Mouse (Mus musculus): ENCODE results near the gene Nol10.

Gene Nol10

GRCm38 (mm10) chr12:17348048-17349036 is at the start of gene Nol10:
Nol10 (plus strand) TSS chr12:17348458.
- peak; percentile 92 for DNase-seq (ENCODE audit: low read depth, low spot score)

- DNase-seq (ENCODE audit: low read depth, low spot score) = no peak
Observed at GRCm38 (mm10) chr12:17299902-17300301, 48.4 kb upstream of the Nol10 start.

- no peak for DNase-seq (ENCODE audit: low read depth, low spot score)
Observed at GRCm38 (mm10) chr12:17305445-17305844, 42.8 kb upstream of the Nol10 start.

- DNase-seq (ENCODE audit: low read depth, low spot score) = no peak
Observed at GRCm38 (mm10) chr12:17308246-17308645, 40.0 kb upstream of the Nol10 start.

- DNase-seq (ENCODE audit: low read depth, low spot score) = no peak
Observed at GRCm38 (mm10) chr12:17310852-17311839, 37.1 kb upstream of the Nol10 start.

GRCm38 (mm10) chr12:17316096-17316495 is 32.2 kb upstream of the Nol10 start:
- DNase-seq (ENCODE audit: low read depth, low spot score) = no peak

- DNase-seq (ENCODE audit: low read depth, low spot score) = no peak
Observed at GRCm38 (mm10) chr12:17317970-17318369, 30.3 kb upstream of the Nol10 start.

- no peak for DNase-seq (ENCODE audit: low read depth, low spot score)
Observed at GRCm38 (mm10) chr12:17318453-17318852, 29.8 kb upstream of the Nol10 start.

GRCm38 (mm10) chr12:17324549-17325470 is 23.4 kb upstream of the Nol10 start:
- DNase-seq (ENCODE audit: low read depth, low spot score) = peak; percentile 32

- DNase-seq (ENCODE audit: low read depth, low spot score) = no peak
Observed at GRCm38 (mm10) chr12:17329259-17329658, 19.0 kb upstream of the Nol10 start, which contains the start of gene Atp6v1c2. Atp6v1c2 (minus strand) TSS chr12:17329359.

- no peak for DNase-seq (ENCODE audit: low read depth, low spot score)
Observed at GRCm38 (mm10) chr12:17333459-17333858, 14.8 kb upstream of the Nol10 start.

GRCm38 (mm10) chr12:17338338-17338737 is 9.9 kb upstream of the Nol10 start:
- DNase-seq (ENCODE audit: low read depth, low spot score) = no peak

- peak; percentile 8 for DNase-seq (ENCODE audit: low read depth, low spot score)
Observed at GRCm38 (mm10) chr12:17339114-17339905, 8.9 kb upstream of the Nol10 start.

GRCm38 (mm10) chr12:17347327-17348047 is 771 bp upstream of the Nol10 start:
- no peak for DNase-seq (ENCODE audit: low read depth, low spot score)

- DNase-seq (ENCODE audit: low read depth, low spot score) = no peak
Observed at GRCm38 (mm10) chr12:17350106-17350505, 1.8 kb downstream of the Nol10 start.

GRCm38 (mm10) chr12:17356853-17357252 is 8.6 kb downstream of the Nol10 start:
- DNase-seq (ENCODE audit: low read depth, low spot score) = no peak

GRCm38 (mm10) chr12:17357795-17358194 is 9.5 kb downstream of the Nol10 start:
- no peak for DNase-seq (ENCODE audit: low read depth, low spot score)

GRCm38 (mm10) chr12:17358981-17359380 is 10.7 kb downstream of the Nol10 start:
- no peak for DNase-seq (ENCODE audit: low read depth, low spot score)

GRCm38 (mm10) chr12:17360104-17360503 is 11.8 kb downstream of the Nol10 start:
- DNase-seq (ENCODE audit: low read depth, low spot score) = no peak

Measured in A20 (cell line).